Mouse (Mus musculus): ENCODE measurements around the gene Midn.

DNA sequence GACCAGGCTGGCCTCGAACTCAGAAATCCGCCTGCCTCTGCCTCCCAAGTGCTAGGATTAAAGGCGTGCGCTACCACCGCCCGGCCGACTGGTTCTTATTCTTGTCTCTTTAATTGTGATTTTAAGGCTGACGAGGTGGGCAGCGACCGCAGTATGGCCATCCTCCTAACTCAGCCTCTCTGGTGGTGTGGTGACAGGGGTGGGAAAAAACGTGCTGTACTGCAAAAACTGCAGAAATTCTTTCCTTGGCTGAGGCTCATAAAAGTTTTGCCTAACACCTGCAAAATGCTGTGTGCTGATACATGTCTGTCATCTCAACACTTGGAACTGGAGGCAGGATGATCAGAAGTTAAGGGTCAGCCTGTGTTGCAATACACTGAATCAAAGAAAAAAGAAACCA is 25.3 kb downstream of the Midn start:
- no peak for TF ChIP-seq POLR2A (IDR thresholded peaks at IDR 0.05; ENCODE audit: low read depth, low read length)
- no peak for TF ChIP-seq CTCF (IDR thresholded peaks at IDR 0.05; ENCODE audit: extremely low read depth, insufficient read depth, insufficient read length, insufficient replicate concordance)

Data from spleen, adult 2 months (tissue).